Mouse (Mus musculus): ENCODE data around the gene H2afx. TPM values are rescaled to one million over a fixed set of nuclear protein-coding genes. Genes with fewer than 3 reads are reported as not detected.
"Not testable (repeated sequence)": the region's sequence is repeated elsewhere in the genome, so short reads cannot be mapped to it uniquely, and the experiment has no call there.

Gene H2afx
- polyA plus RNA-seq, 1 experiment from 2014 or later, result 164 TPM

- Histone ChIP-seq H3K4me3 (ENCODE audit: low read depth, low read length) (no peak overlapping the region), H3K27ac (ENCODE audit: low read depth) (no peak overlapping the region), H3K27me3 (ENCODE audit: insufficient read depth, low read length) (no peaks in the 10 kb centered on the region), H3K4me1 (ENCODE audit: insufficient read depth) (peaks cover 6% of the 10 kb centered on the region), H3K36me3 (replicated peaks; ENCODE audit: insufficient read depth, low read length) (no peaks in the 10 kb centered on the region; the same call in 1 of the 2 replicates), H3K9me3 (ENCODE audit: low read length) (no peaks in the 10 kb centered on the region), H3K4me2 (ENCODE audit: low read depth, low read length) (no peak overlapping the region), H3K9ac (replicated peaks) (no peak overlapping the region)
- 67% methylated on average over 3 of the region's 3 CpGs for WGBS (ENCODE audit: insufficient replicate concordance)
- peak; percentile 40 for DNase-seq
- TF ChIP-seq CTCF (IDR thresholded peaks at IDR 0.05; ENCODE audit: low read depth) (peak; percentile 66), EP300 (IDR thresholded peaks at IDR 0.05; ENCODE audit: low read depth) (no peak)
- ATAC-seq, result no peak
Observed at GRCm38 (mm10) chr9:44364480-44364879, 30.0 kb downstream of the H2afx start.

- Histone ChIP-seq H3K36me3 (replicated peaks; ENCODE audit: insufficient read depth, low read length) (no peaks in the 10 kb centered on the region), H3K4me3 (ENCODE audit: low read depth, low read length) (no peak overlapping the region), H3K9me3 (ENCODE audit: low read length) (no peaks in the 10 kb centered on the region), H3K4me2 (ENCODE audit: low read depth, low read length) (no peak overlapping the region), H3K27me3 (ENCODE audit: insufficient read depth, low read length) (no peaks in the 10 kb centered on the region), H3K27ac (ENCODE audit: low read depth) (0 out of 2 replicates have a peak overlapping the region, but pooled peaks have one; percentile 1), H3K9ac (replicated peaks) (no peak overlapping the region), H3K4me1 (ENCODE audit: insufficient read depth) (peaks cover 10% of the 10 kb centered on the region)
- no peak for TF ChIP-seq CTCF (IDR thresholded peaks at IDR 0.05; ENCODE audit: low read depth)
- no peak for TF ChIP-seq EP300 (IDR thresholded peaks at IDR 0.05; ENCODE audit: low read depth)
- DNase-seq (no peak), ATAC-seq (peak; percentile 21; the same call in 1 of the 2 replicates)
Observed at GRCm38 (mm10) chr9:44373386-44373785, 38.9 kb downstream of the H2afx start.

- H3K9me3 ChIP-seq (ENCODE audit: low read length), result no peaks in the 10 kb centered on the region
- peaks cover 8% of the 10 kb centered on the region for H3K36me3 ChIP-seq (replicated peaks; ENCODE audit: insufficient read depth, low read length)
- H3K4me1 ChIP-seq (ENCODE audit: insufficient read depth), result peaks cover 27% of the 10 kb centered on the region
- H3K27ac ChIP-seq (ENCODE audit: low read depth), result no peak overlapping the region
- H3K4me3 ChIP-seq (ENCODE audit: low read depth, low read length), result no peak overlapping the region
- no peak for ATAC-seq
- TF ChIP-seq CTCF (IDR thresholded peaks at IDR 0.05; ENCODE audit: low read depth) (no peak), EP300 (IDR thresholded peaks at IDR 0.05; ENCODE audit: low read depth) (no peak)
- DNase-seq, result no peak
- H3K4me2 ChIP-seq (ENCODE audit: low read depth, low read length), result no peak overlapping the region
- H3K27me3 ChIP-seq (ENCODE audit: insufficient read depth, low read length), result no peaks in the 10 kb centered on the region
- 89% methylated on average over 6 of the region's 6 CpGs for WGBS (ENCODE audit: insufficient replicate concordance)
- H3K9ac ChIP-seq (replicated peaks), result no peak overlapping the region
Observed at GRCm38 (mm10) chr9:44376141-44376540, 41.6 kb downstream of the H2afx start.

GRCm38 (mm10) chr9:44377335-44377734, 42.8 kb downstream of the H2afx start:
- ATAC-seq; H3K27me3 ChIP-seq (ENCODE audit: insufficient read depth, low read length); H3K27ac ChIP-seq (ENCODE audit: low read depth); H3K4me3 ChIP-seq (ENCODE audit: low read depth, low read length); H3K9me3 ChIP-seq (ENCODE audit: low read length); DNase-seq; H3K4me2 ChIP-seq (ENCODE audit: low read depth, low read length); H3K9ac ChIP-seq (replicated peaks): not testable (repeated sequence)
- Histone ChIP-seq H3K36me3 (replicated peaks; ENCODE audit: insufficient read depth, low read length) (peaks cover 14% of the 10 kb centered on the region), H3K4me1 (ENCODE audit: insufficient read depth) (peaks cover 27% of the 10 kb centered on the region)
- 75% methylated on average over 2 of the region's 2 CpGs for WGBS (ENCODE audit: insufficient replicate concordance)

GRCm38 (mm10) chr9:44378153-44378730, 43.7 kb downstream of the H2afx start:
- TF ChIP-seq CTCF (IDR thresholded peaks at IDR 0.05; ENCODE audit: low read depth), result no peak
- no peaks in the 10 kb centered on the region for H3K27me3 ChIP-seq (ENCODE audit: insufficient read depth, low read length)
- H3K4me2 ChIP-seq (ENCODE audit: low read depth, low read length), result peak overlapping the region; percentile 75
- peak overlapping the region; percentile 82 for H3K27ac ChIP-seq (ENCODE audit: low read depth)
- no peaks in the 10 kb centered on the region for H3K9me3 ChIP-seq (ENCODE audit: low read length)
- WGBS (ENCODE audit: insufficient replicate concordance), result 50% methylated on average over 5 of the region's 5 CpGs
- peaks cover 27% of the 10 kb centered on the region for H3K4me1 ChIP-seq (ENCODE audit: insufficient read depth)
- peak overlapping the region; percentile 75 for H3K4me3 ChIP-seq (ENCODE audit: low read depth, low read length)
- peaks cover 22% of the 10 kb centered on the region for H3K36me3 ChIP-seq (replicated peaks; ENCODE audit: insufficient read depth, low read length)
- ATAC-seq (no peak), DNase-seq (no peak)
- peak overlapping the region; percentile 64 for H3K9ac ChIP-seq (replicated peaks)

GRCm38 (mm10) chr9:44379054-44379834, 44.8 kb downstream of the H2afx start, which contains the start of gene Hyou1:
Hyou1 (plus strand) TSS chr9:44379490.
- DNase-seq (peak; percentile 100), ATAC-seq (peak; percentile 98)
- Histone ChIP-seq H3K4me3 (ENCODE audit: low read depth, low read length) (peak within 1 kb of the TSS; percentile 75), H3K36me3 (replicated peaks; ENCODE audit: insufficient read depth, low read length) (peaks cover 27% of the 10 kb centered on the region), H3K4me2 (ENCODE audit: low read depth, low read length) (peak within 1 kb of the TSS; percentile 96), H3K4me1 (ENCODE audit: insufficient read depth) (peaks cover 23% of the 10 kb centered on the region), H3K27ac (ENCODE audit: low read depth) (peak within 1 kb of the TSS; percentile 88), H3K9ac (replicated peaks) (peak within 1 kb of the TSS; percentile 86), H3K27me3 (ENCODE audit: insufficient read depth, low read length) (no peaks in the 10 kb centered on the region), H3K9me3 (ENCODE audit: low read length) (no peaks in the 10 kb centered on the region)
- TF ChIP-seq CTCF (IDR thresholded peaks at IDR 0.05; ENCODE audit: low read depth) (peak; percentile 51), EP300 (IDR thresholded peaks at IDR 0.05; ENCODE audit: low read depth) (no peak)
- 2% methylated on average over 71 of the region's 83 CpGs for WGBS (ENCODE audit: insufficient replicate concordance)

All from liver, postnatal 0 days (tissue).